Mouse (Mus musculus) CH12F3 (cell line): ENCODE measurements around the gene Fto.

ENCODE experiments used
- in situ Hi-C: fragments of 300-500 bp; cut with MboI; formaldehyde crosslinking; loops from 2 replicates; pipeline ENCODE4 v1.14.3; 2020; ENCODE audit warnings: low sequenced_read_pairs

Gene Fto

DNA sequence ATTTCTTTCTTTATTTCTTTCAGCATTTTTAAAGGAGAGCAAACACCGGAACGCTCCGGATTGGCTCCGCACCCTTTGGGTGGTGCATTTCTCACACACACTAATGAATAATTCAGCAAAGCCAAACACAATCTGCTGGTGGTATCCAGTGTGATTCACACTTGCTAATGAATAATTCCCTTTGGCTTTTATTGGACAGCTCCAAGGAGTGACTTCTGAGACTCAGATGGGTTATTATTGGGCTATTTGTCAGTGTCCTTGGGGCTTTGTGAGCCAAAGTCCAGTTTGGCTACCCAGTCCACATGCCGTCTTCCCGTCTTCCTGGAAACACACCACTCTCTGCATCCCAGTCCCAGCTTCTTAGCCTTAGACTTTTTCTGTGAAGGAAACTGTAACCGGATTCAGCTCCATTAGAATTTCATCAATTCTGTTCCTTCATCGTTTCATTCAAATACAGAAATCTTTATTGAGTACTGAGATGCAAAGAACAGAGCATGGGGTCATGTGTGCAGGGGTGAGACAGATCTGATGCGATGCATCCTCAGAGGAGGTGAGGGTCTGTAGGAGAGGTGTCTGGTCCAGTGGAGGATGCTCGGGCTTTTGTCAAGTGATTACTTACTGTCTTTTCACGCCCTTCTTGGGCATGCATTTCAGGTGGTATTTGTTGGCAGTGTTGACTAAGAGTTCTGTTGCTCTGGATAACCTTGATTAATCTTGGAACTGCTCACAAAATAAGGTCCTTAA is 42.8 kb downstream of the Fto start:
- in situ Hi-C loops = no loop called here

DNA sequence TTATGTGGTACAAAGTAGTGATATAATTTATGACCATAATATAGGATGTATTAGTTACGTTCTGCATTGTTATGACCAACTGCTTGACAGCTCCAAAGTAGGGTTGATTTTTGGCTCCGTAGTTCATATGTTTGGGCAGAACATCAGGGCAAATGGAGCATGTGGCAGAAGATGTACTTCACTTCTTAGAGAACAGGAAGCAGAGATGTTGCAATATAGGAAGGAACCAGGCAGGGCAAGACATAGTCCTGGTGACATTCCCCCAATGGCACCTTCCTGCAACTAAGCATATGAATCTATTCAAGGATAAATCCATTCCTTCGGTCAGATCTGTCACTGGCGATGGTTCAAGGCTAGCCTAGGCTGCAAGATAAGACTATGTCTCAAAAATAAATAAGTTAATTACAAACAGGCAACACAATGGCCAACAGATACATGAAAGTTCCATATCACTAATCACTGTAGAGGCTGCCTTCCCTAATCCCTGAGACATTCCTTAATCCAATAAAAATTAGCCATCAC is 44.2 kb downstream of the Fto start:
- in situ Hi-C loops = no loop called here

DNA sequence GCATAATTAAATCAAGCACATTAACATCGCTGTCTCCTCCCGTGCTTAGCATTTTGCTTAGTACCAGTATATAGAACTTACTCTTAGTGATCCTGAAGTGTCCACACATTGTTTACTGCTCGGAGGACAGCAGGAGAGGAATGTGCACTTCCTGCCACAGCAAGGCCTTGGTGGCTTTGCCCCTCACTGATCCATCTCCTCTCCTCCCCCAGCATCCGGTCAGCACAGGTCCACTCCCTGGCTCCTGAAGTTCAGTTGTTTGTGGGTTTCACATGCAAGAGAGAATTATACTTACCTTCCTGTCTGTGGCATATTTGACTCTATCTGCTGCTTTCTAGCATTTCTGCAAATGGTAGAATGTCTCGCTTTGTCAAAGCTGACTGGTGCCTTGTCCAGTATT is 44.7 kb downstream of the Fto start:
- in situ Hi-C loops = no loop called here

DNA sequence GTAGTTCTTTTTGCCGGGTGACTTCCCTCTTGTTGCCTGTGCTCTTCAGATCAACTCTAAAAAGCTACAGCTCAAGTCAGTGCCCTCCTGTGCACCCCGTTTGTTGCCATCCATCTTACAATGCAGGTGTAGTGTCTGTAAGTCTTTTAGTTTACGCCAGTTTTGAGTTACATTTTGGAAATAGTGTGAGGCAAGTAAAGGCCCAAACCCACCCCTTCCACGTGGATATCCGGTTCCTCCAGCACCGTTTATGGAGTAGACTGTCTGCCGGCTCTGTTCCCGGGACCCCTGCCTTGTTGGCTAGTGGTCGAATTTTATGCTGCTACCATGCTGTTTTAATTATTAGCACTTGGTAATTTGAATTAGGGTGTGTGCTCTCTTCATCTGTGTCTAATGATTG is 46.2 kb downstream of the Fto start:
- in situ Hi-C loops = no loop called here

DNA sequence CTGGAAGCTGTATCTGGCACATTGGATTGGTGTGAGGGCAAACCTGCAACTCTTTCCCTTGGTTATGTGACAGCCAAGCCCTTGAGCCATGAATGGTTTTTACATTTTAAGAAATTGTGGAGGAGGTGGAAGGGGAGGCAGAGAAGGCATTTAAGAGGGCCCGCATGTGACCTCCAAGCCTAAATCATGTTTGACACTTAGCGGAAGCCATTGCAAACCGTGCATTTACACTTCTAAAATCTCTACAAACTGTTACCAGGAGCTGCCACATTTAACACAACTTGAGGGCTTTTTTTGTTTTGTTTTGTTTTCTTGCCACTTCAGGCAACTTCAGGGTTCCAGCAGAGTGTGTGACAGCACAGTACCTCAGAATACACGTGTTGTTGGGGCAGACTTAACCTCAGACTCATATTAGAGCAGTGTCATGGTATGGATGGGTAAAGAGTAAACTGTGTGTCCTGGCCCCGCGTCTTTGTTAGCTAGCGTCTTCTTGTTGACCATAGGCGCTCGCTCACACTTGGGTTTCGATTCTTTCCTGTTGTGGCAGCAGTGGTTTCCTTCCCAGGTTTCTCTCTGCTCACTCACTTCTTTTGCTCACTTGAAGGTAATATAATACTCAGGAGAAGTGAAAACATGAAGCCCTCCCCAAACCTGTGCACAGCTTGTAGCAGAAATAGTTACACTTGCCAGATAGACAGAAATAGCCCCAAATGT is 47.5 kb downstream of the Fto start:
- in situ Hi-C loops = no loop called here

DNA sequence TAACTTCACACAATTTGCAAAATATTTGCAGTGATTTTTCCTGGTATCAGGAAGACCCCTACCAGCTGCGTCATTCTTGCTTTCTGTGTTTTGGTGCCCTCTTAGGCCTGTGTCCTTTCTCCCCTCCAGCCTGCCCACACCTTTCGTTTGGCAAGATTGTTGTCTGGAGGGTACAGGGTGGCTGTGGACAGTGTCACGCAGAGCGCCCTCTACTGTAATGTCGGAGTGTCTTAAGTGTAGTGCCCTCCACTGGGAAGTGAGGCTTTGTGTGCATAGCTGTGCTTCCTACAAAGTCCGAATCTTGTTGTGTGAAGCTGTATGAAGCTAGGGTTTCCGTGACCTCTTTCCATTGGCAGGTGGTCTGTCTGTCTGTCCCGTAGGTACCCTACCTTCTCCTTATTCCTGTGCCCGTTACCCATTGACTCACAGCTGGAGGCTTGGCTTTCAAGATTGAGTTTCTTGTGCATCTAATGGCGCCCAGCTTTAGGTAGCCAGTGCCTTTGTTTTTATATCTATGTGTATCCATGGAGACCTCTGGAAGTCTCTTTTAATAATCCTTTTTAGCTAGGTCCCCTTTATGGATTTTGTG is 50.0 kb downstream of the Fto start:
- in situ Hi-C loops = no loop called here

DNA sequence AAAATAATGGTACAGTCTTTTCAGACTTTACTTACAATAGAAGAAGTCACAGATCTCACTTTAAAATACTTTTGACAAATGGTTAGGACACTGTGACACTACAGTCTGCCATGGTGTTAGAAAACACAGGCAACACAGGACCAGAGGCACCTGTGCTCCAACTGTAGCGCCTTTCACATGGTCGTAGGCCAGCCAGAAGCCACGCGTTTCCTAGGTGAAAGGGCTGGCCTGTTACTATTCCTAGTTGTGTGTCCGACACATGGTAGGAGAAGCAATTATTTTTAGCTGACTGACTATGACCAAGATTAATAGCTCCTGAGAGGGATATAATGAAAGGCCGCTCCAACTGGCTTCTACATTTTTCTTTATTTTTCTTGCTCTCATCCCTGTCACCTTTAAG is 50.9 kb downstream of the Fto start:
- in situ Hi-C loops = no loop called here

DNA sequence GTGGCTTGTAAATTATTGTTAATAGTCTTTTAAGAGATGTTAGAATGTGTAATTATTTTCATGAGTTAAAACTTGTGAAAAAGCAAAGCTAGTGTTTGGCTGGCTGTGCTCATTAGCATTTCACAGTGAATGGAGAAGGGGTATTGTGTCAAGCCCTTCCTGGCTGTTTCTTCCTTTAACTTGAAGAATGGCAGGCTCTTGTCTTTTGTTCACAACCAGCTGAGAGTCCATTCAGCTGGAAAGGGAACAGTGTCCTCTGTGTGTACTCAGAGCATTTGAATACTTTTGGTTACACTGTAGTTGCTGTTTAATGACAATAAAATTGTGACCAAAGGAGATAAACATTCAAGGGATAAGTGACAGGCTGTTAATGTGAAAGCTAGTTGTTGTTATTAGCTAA is 52.5 kb downstream of the Fto start:
- in situ Hi-C loops = no loop called here

DNA sequence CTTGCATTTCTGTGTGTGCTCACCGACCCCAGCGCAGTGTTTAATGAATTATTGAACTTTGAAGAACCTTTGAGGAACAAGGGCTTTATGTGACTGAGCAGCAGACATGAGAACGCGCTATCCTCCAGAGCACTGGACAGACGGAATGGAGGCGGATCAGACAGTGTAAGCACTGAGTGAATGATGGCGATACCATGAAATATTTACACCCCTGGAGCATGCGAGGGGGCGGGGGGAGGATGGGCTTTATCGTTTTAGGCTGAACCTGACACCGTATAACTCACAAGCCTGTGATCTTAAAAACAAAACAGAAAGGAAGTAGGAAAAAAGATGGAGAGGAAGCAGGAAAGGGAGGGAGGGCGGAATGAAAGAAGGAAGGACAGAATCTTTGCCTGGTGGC is 57.6 kb downstream of the Fto start:
- in situ Hi-C loops = no loop called here

DNA sequence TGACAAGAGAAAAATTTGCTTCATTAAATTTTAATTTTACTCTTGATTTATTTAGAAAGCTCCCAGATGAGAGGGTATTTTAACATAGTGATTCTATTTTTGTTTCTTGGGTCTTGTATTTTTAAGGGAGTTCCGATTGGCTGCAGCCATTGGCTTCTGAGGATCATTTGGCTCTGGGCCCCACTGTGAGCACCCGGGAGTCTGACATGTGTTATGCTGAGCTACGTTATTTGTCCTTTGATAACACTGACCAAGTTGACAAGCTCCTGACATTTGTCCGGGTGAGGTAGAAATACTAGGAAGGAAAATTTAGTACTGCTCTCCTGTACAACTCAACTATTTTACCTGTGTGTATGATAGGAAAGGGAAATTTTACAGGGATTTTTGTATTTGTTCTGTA is 58.7 kb downstream of the Fto start:
- in situ Hi-C loops = no loop called here

DNA sequence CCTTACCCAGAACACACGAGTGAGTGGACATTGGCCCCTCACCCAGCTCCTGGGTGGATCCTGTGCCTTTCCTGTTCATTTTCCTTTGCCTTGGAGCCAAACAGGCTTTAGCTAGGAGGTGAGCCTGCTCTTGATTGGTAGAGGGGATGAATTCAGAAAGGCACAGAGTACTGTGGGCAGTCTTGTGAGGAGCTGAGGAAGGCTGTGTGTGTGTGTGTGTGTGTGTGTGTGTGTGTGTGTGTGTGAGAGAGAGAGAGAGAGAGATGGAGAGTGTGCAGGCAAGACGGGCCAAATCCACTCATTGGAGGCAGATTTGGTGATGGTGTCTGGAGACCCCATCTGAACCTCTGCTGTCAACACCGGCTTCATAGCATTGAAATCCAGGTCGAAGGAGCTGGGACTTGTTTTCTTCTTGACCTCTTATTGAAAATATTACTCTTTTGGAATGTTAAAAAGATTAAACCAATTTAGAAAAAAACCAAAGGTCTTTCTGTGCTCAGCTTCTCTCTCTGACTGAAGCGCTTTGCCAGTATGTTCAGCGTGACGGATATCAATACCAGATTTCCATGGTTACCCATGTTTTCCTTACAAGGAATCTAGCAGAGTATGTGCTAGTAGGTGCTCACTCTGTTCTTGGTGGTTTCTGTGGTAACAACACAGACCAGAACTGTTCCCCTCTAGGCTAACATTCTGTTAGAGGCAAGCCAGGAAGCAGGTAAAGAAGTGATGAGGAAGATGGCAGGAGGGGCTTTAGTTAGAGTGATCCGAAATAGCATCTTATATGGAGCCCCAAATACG is 59.7 kb downstream of the Fto start:
- in situ Hi-C loops = no loop called here

DNA sequence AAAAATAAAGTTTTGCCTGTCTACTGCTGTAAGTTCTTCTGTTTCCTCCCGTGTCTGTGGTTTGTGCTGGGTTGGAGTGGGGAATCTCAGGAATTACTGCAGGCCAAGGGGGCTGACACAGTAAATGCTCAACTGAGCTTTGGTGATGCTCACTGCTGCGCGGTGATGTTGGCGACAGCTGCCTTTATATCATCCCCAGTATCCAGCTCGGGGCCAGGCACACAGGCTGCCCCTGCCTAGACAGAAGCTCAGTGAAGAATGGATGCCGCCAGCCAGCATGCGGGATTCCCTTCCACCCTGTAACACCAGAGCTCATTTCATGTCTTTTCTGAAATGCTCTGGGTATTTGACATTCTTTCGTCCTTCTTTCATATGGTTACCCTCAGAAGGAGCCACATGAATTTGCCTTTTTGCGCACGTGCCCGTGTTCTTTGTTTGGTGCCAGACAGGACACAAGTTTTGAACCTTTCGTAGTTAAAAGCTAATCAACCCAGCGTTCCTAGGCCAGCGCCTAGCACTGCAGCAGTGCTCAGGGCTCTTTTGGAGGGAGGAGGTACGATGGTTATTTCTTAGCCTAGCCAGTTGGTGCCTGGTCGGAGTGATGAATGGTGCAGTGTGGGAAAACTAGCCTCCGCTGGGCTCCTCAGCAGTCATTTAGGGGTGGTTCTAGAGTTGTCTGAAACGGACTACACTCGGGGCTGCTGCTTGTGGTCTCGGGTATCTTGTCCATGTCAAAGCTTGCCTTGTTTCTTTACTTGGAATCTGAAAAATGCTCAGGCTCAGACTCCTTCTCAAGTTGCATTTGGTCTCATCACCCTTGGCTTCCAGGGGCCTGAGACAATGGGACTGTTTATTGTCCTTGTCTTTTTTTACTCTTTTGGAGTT is 62.0 kb downstream of the Fto start:
- in situ Hi-C loops = no loop called here

DNA sequence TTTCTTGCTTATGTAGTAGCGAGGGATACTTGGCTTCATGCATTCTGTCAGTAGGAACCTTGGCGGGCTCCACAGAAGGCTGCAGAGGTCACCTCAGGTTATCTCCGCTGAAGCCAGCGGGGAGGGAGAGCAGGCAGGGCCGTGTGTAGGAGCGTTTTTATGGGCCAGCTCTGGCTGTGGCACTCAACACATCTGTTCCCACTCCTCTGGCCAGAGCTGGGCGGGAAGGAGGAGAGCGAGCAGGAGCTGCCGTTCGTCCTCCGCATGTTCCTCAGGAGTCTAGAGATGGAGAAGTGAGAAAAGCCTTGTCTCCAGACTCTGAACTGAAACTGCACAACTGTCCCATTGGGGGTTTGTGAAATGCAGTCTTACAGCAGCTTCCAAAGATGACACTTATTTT is 63.5 kb downstream of the Fto start:
- in situ Hi-C loops = no loop called here

DNA sequence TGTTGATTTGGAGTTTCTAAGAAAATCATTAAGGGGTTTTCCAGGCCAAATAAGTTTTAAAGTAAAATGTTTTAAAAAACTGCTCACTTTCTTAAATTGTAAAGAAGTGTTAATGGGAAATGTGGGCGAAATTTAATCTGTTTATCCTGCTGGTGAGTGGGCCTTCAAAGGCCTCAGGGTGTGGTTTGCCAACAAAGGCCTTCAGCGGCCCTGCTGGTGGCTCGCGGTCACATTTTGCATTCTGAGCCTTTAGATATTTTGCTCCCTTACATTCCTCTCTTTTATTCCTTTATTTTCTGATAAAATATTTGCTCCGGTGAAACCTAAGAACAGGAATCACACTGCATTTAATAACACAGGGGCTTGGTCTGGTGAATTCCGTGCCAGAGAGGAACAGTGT is 64.0 kb downstream of the Fto start:
- in situ Hi-C loops = no loop called here

DNA sequence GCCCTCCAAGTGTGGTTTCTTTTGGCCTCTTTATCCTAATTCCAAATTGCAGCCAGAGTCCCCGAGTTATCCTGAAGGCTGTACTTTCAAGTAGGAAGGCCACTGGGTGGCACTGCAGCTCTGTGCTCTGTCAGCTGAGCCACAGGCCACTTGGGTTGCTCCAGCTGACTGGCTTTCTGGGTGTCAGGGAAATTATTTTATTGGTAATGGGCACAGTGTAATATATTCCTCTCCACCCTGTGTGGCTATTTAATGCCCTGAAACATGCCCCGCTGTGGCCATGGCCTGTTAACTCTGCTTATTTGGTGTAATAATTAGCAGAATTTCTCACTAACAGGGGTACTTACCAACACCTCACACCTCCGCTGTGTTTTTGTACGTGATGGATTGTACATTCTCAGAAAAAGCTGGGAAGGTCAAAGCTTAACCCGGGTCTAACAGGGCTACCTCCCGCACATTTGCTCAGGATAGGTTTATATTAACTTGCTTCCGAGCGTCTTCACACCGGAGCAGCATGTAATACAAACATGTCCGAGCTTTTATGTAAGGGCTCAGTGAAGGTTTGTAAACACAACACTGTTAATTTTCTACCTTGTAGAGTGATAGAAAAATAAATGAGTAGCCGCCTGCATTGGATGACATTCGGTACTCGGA is 65.6 kb downstream of the Fto start:
- in situ Hi-C loops = no loop called here

DNA sequence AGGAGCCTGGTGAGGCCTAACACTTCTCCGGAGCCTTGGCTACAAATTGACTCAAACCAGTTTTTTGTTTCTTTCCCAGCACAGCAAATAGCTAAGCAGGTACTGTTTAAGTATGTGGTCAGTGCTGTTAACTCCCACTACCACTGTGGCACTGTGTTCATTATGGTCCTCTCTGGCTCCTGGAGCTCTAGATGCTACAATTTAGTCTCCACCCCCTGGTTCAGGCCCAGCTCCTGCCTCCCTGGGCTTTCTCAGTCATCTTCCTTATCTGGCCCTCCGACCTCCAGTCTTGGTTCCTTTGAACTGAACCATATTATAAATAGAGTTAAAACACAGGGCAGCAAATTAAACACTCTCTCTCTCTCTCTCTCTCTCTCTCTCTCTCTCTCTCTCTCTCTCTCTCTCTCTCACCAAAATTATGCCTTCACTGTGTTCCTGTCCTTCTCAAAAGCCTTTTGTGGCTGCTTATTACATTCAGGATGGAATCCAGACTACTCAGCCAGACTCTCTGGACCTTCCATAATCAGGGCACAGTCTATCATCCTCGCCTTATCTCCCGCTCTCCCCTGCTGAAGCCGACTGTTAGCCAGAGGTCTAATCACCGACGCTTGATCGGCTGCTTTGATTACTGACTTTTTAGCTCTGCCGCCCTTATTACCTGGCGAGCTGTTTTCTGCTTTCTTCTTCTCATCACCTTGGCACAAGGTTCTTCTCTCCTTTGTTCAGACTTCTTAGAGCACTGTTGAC is 67.6 kb downstream of the Fto start:
- in situ Hi-C loops = no loop called here

DNA sequence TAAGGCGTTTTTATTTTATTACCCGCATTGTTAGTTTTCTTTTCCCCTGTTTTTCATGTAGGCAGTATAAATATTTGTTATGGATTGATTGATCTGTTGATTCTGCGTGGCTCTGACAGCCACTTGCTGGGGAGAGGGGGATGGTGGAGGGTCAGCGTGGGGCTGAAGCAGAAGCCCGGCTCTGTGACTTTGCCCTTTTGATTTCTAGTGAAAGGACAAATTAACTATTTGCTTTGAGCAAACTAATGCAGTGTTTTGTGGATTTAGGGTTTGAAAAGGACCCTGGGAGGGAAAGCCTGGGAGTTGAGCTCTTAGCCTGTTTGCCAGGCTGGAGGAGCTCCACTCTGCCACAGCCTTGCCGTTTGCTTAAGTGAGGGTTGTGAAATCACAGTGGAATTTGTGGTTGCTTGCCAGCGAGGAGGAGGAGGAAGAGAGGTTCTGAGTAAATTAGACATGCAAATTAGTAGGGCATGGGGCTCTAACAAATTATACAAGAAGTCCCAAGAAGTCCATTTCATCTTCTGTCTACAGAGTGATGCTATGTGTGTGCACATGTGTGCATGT is 68.3 kb downstream of the Fto start:
- in situ Hi-C loops = no loop called here

DNA sequence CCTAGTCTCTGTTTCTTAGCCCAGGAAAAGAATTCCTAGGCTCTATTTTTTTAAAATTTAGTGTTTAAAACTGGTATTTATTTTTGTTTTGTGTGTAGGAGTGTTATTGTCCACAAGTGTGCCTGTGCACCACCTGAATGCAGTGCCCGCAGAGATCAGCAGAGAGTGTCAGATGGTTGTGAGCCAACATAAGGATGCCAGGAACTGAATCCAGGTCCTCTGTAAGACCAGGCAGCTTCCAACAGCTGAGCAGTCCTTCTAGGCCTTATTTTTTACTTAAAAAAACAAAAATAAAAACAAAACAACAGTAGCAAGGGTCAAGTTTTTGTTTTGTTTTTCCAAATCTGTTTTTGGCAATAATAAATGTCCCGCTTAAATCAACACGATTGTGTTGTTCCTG is 69.9 kb downstream of the Fto start:
- in situ Hi-C loops = no loop called here

DNA sequence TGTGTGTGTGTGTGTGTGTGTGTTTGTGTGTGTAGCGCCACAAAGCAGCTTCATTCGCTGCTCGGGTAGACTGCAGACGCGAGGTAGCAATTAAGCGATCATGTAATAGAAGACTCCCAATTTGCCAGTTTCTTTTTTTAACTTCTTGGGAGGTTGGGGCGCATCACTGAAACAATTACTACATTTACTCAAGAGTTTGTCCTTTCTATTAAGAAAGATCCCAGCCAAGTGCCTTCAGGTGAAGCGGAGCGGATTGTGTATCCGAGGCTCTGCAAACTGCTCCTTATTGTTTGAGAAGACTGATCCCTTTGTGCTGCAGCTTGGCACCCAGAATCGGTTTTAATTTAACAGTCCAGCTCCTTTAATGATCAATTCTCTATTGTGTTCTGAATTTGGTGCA is 70.5 kb downstream of the Fto start:
- in situ Hi-C loops = no loop called here
